Mouse (Mus musculus) mouse embryonic stem cell (cell line): ENCODE results near the gene Rdh5.

ENCODE experiments used
- in situ Hi-C, 2 experiments: fragments of 300-500 bp; cut with MboI; formaldehyde crosslinking; loops; 1 replicate in 1 of 2; 3 replicates in 1 of 2; pipeline ENCODE4 v1.14.3; 2019 to 2020; ENCODE audit warnings: low sequenced_read_pairs in 2 of 2, low pct_unique_long_range_greater_than_20kb in 1 of 2, mixed read lengths in 1 of 2; ENCODE audit not compliant: unreplicated experiment in 1 of 2

Gene Rdh5

GRCm38 (mm10) chr10:128933976-128934721 lies 11.5 kb upstream of the Rdh5 start:
- in situ Hi-C loops: no loop called here

GRCm38 (mm10) chr10:128933574-128933973 lies 10.9 kb upstream of the Rdh5 start, which contains the start of gene Itga7:
Itga7 (plus strand) TSS chr10:128933818.
- in situ Hi-C loops: no loop called here

- in situ Hi-C loops: no loop called here
Observed at GRCm38 (mm10) chr10:128931441-128931840, 8.8 kb upstream of the Rdh5 start.

GRCm38 (mm10) chr10:128929638-128930378 lies 7.1 kb upstream of the Rdh5 start:
- in situ Hi-C loops: no loop called here

- in situ Hi-C loops: no loop called here
Observed at GRCm38 (mm10) chr10:128928356-128928755, 5.7 kb upstream of the Rdh5 start.

GRCm38 (mm10) chr10:128923935-128924334 lies 1.2 kb upstream of the Rdh5 start, which contains the start of gene Bloc1s1:
Bloc1s1 (minus strand) TSS chr10:128924035.
- in situ Hi-C loops: no loop called here

- in situ Hi-C loops: no loop called here
Observed at GRCm38 (mm10) chr10:128923013-128923691, 464 bp upstream of the Rdh5 start.

- in situ Hi-C loops: no loop called here
Observed at GRCm38 (mm10) chr10:128921883-128922821, 536 bp downstream of the Rdh5 start.

- in situ Hi-C loops: no loop called here
Observed at GRCm38 (mm10) chr10:128921251-128921650, 1.4 kb downstream of the Rdh5 start.

- in situ Hi-C loops: no loop called here
Observed at GRCm38 (mm10) chr10:128920736-128921161, 1.9 kb downstream of the Rdh5 start.

- in situ Hi-C loops: no loop called here
Observed at GRCm38 (mm10) chr10:128919966-128920365, 2.7 kb downstream of the Rdh5 start.

GRCm38 (mm10) chr10:128919203-128919631 lies 3.5 kb downstream of the Rdh5 start:
- in situ Hi-C loops: no loop called here

- in situ Hi-C loops: no loop called here
Observed at GRCm38 (mm10) chr10:128918246-128918645, 4.4 kb downstream of the Rdh5 start.

GRCm38 (mm10) chr10:128917400-128917799 lies 5.3 kb downstream of the Rdh5 start:
- in situ Hi-C loops: no loop called here

GRCm38 (mm10) chr10:128916665-128917064 lies 6.0 kb downstream of the Rdh5 start:
- in situ Hi-C loops: no loop called here

GRCm38 (mm10) chr10:128915550-128915949 lies 7.1 kb downstream of the Rdh5 start:
- in situ Hi-C loops: no loop called here

- in situ Hi-C loops: no loop called here
Observed at GRCm38 (mm10) chr10:128913696-128914095, 9.0 kb downstream of the Rdh5 start.

GRCm38 (mm10) chr10:128913219-128913618 lies 9.5 kb downstream of the Rdh5 start:
- in situ Hi-C loops: no loop called here
